Mouse (Mus musculus): ENCODE results near the gene Rasl2-9.

GRCm38 (mm10) chr7:5086921-5087440, 38.8 kb downstream of the Rasl2-9 start:
- TF ChIP-seq EP300 (IDR thresholded peaks at IDR 0.05; ENCODE audit: low read depth) (no peak), CTCF (IDR thresholded peaks at IDR 0.05; ENCODE audit: low read depth) (no peak)
